Mouse (Mus musculus) thymus, adult 2 months (tissue): ENCODE measurements around the gene Mtss1l.

Source experiments
- CTCF ChIP-seq: fragments of 200-500 bp; IDR thresholded peaks from 2 replicates; pipeline ENCODE4 v1.5.1; 2012; ENCODE audit warnings: mild to moderate bottlenecking, control low read depth, low read length, moderate library complexity, borderline replicate concordance; ENCODE audit not compliant: control insufficient read depth, poor library complexity, insufficient read depth; ENCODE audit errors: extremely low read depth
- POLR2A ChIP-seq: fragments of 200-500 bp; IDR thresholded peaks from 2 replicates; pipeline ENCODE4 v1.6.1; 2012; ENCODE audit warnings: mild to moderate bottlenecking, low read length, control low read depth, moderate library complexity; ENCODE audit not compliant: control insufficient read depth, poor library complexity, insufficient read depth; ENCODE audit errors: extremely low read depth

DNA sequence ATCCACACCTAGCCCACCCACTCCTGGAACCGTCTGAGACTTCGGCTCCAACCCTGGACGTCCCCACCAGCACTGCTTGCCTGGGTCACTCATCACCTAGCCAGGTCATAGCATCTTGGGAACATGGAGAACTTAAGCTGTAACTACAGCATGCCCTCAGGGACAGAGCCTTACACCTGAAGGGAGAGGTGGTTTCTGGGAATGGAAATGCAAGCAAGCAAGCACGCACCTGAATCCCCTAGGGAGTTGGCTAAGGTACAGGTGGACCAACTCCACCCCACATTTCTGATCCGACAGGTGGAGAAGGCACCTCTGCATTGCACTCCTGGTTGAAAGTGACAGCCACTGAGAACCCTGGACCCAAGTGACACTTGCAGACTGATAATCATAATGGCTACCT is 30.2 kb downstream of the Mtss1l start:
- TF ChIP-seq CTCF (no peak), POLR2A (no peak)
